Comparison of ENCODE assay signal across 8 mouse cellular contexts in genomic region chr11:78551059-78551398, GRCm38 (mm10). TPM values are rescaled to one million over a fixed set of nuclear protein-coding genes. Genes with fewer than 3 reads are reported as not detected.
DNase-seq lines count a peak whose midpoint lies in the region; ATAC-seq and TF ChIP-seq lines count a peak whose summit lies in the region.

No protein-coding gene starts in this region.

- in situ Hi-C loops in ES-E14 (cut with MboI; ENCODE audit: low sequenced_read_pairs in 2 of 2, unreplicated experiment in 2 of 2) = no loop called here

- no peaks in the 10 kb centered on the region for H3K27me3 ChIP-seq in heart, embryonic 14.5 days (ENCODE audit: control insufficient read depth, insufficient read depth, low read length)
- H3K27me3 ChIP-seq in forebrain, postnatal 0 days (ENCODE audit: insufficient read depth, low read length) = no peaks in the 10 kb centered on the region
- H3K27me3 ChIP-seq in midbrain, embryonic 10.5 days (ENCODE audit: low read depth, poor library complexity, severe bottlenecking) = no peaks in the 10 kb centered on the region

- intact Hi-C loops in gastrocnemius, postnatal 14 days (cut with DNase I; ENCODE audit: low total_unique reads) = no loop called here

- H3K27ac ChIP-seq in heart, embryonic 14.5 days (replicated peaks in 1 of 2; ENCODE audit: control insufficient read depth in 1 of 2, insufficient read depth in 1 of 2, low read depth in 2 of 2, low read length in 2 of 2) = peak overlapping the region; percentile 61 to 65
- H3K27ac ChIP-seq in ES-E14 (ENCODE audit: insufficient read depth, low read depth, low read length, poor library complexity, severe bottlenecking) = peak overlapping the region; percentile 38; the same call in 1 of the 2 replicates
- H3K27ac ChIP-seq in forebrain, postnatal 0 days (ENCODE audit: low read depth, low read length) = peak overlapping the region; percentile 75
- peak overlapping the region; percentile 92 for H3K27ac ChIP-seq in midbrain, embryonic 10.5 days (replicated peaks)

- ATAC-seq in heart, embryonic 14.5 days (ENCODE audit: insufficient number of reproducible peaks, insufficient read depth, low FRiP score, low read depth) = 0 out of 2 replicates have a peak, but pooled peaks have one; percentile 5
- peak; percentile 12 for ATAC-seq in forebrain, postnatal 0 days
- ATAC-seq in activated CD4-positive, CD25-positive, alpha-beta regulatory T cell, adult 4 months = no peak

- DNase-seq in heart, adult 9 months (ENCODE audit: low spot score in 2 of 2) = no peak
- no peak for DNase-seq in ES-E14 (ENCODE audit: low read depth, low spot score)
- DNase-seq in forebrain, postnatal 0 days = no peak
- DNase-seq in midbrain, embryonic 10.5 days (ENCODE audit: low spot score) = no peak
- DNase-seq in gastrocnemius, postnatal 14 days = no peak
- DNase-seq in ovary, postnatal 14 days (ENCODE audit: low spot score) = no peak

- peak overlapping the region; percentile 48 to 67 for H3K4me3 ChIP-seq in heart, embryonic 14.5 days (ENCODE audit: control insufficient read depth in 1 of 2, insufficient read depth in 1 of 2, low read depth in 1 of 2, low read length in 2 of 2)
- H3K4me3 ChIP-seq in ES-E14 (ENCODE audit: insufficient read depth in 1 of 2, low read depth in 1 of 2, low read length in 2 of 2, poor library complexity in 1 of 2, severe bottlenecking in 1 of 2) = peak overlapping the region; percentile 54 to 69
- H3K4me3 ChIP-seq in forebrain, postnatal 0 days (ENCODE audit: low read depth, low read length) = peak overlapping the region; percentile 59
- peak overlapping the region; percentile 67 for H3K4me3 ChIP-seq in midbrain, embryonic 10.5 days

- H3K36me3 ChIP-seq in heart, embryonic 14.5 days (ENCODE audit: control insufficient read depth, insufficient read depth, low read length) = no peaks in the 10 kb centered on the region
- H3K36me3 ChIP-seq in ES-E14 (ENCODE audit: control insufficient read depth, insufficient read depth, low read length, poor library complexity, severe bottlenecking) = no peaks in the 10 kb centered on the region; the same call in 1 of the 2 replicates
- no peaks in the 10 kb centered on the region for H3K36me3 ChIP-seq in forebrain, postnatal 0 days (ENCODE audit: insufficient read depth)
- peaks cover 7% of the 10 kb centered on the region; the same call in 1 of the 2 replicates for H3K36me3 ChIP-seq in midbrain, embryonic 10.5 days

- peak overlapping the region; percentile 80 for H3K9ac ChIP-seq in heart, embryonic 14.5 days (ENCODE audit: low read length)
- peak overlapping the region; percentile 78 for H3K9ac ChIP-seq in ES-E14 (ENCODE audit: insufficient read depth, low read depth, low read length, poor library complexity, severe bottlenecking)
- H3K9ac ChIP-seq in forebrain, postnatal 0 days = peak overlapping the region; percentile 47

- WGBS in heart, embryonic 14.5 days = 32% methylated on average over 6 of the region's 6 CpGs
- WGBS in forebrain, postnatal 0 days = 34% methylated on average over 6 of the region's 6 CpGs
- WGBS in midbrain, embryonic 10.5 days = 36% methylated on average over 6 of the region's 6 CpGs

- H3K4me2 ChIP-seq in heart, embryonic 14.5 days (ENCODE audit: low read length) = peak overlapping the region; percentile 88
- H3K4me2 ChIP-seq in forebrain, postnatal 0 days (ENCODE audit: low read depth) = peak overlapping the region; percentile 69

- peaks cover 10 to 23% of the 10 kb centered on the region in 2 experiments for H3K4me1 ChIP-seq in heart, embryonic 14.5 days (ENCODE audit: control insufficient read depth in 2 of 2, insufficient read depth in 2 of 2, low read length in 2 of 2)
- H3K4me1 ChIP-seq in ES-E14 (ENCODE audit: control insufficient read depth in 2 of 2, insufficient read depth in 2 of 2, low read length in 2 of 2, poor library complexity in 1 of 2) = peaks cover 2 to 3% of the 10 kb centered on the region in 2 experiments; a peak in 2 of 4 replicates
- peaks cover 9% of the 10 kb centered on the region; the same call in 1 of the 2 replicates for H3K4me1 ChIP-seq in forebrain, postnatal 0 days (ENCODE audit: insufficient read depth)
- H3K4me1 ChIP-seq in midbrain, embryonic 10.5 days = peaks cover 34% of the 10 kb centered on the region

- TF ChIP-seq CTCF in forebrain, postnatal 0 days (IDR thresholded peaks at IDR 0.05; ENCODE audit: low read depth) = no peak

- peaks cover 5% of the 10 kb centered on the region; the same call in 1 of the 2 replicates for H3K9me3 ChIP-seq in heart, embryonic 14.5 days (ENCODE audit: control insufficient read depth, low read length)
- no peaks in the 10 kb centered on the region for H3K9me3 ChIP-seq in ES-E14 (ENCODE audit: control insufficient read depth, insufficient read depth, low read depth, low read length)
- no peaks in the 10 kb centered on the region for H3K9me3 ChIP-seq in forebrain, postnatal 0 days (ENCODE audit: low read length)
- peaks cover 6% of the 10 kb centered on the region; the same call in 1 of the 2 replicates for H3K9me3 ChIP-seq in midbrain, embryonic 10.5 days (replicated peaks)

TF ChIP-seq in ES-E14, 5 proteins besides CTCF, POLR2A, EP300 and RAD21:
- TF ChIP-seq HCFC1 (IDR thresholded peaks at IDR 0.05; ENCODE audit: borderline replicate concordance, insufficient read depth, low read length) = no peak

RNA-seq across cellular contexts. Expression of gene Tmem97, which starts 0.5 kb away (rescaled TPM):
- polyA plus RNA-seq in heart, embryonic 14.5 days (2014; fragmentation: Nextera tagmentation; extraction: Ambion mirVana) = 51.7 and 54.7 TPM in 2 replicates
- 248 and 312 TPM in 2 replicates for total RNA-seq in ES-E14 (2012; rRNA removed)
- 32.7 and 33.9 TPM in 2 replicates for total RNA-seq in forebrain, postnatal 0 days (2014; rRNA removed)
- 37.1 and 42.1 TPM in 2 replicates for polyA plus RNA-seq in forebrain, postnatal 0 days (2015; fragmentation: Nextera tagmentation; extraction: Ambion mirVana)
- 91.6 and 110 TPM in 2 replicates for polyA plus RNA-seq in midbrain, embryonic 10.5 days (2016; fragmentation: Nextera tagmentation; extraction: Ambion mirVana)
- 10 to 100 TPM; 23.3 to 28.4 TPM for polyA plus RNA-seq in activated CD4-positive, CD25-positive, alpha-beta regulatory T cell, adult 4 months (2017; shearing (Covaris generic))
- 1 to 10 TPM; 5.4 to 9.7 TPM for total RNA-seq in gastrocnemius, postnatal 14 days (2021)

RNA-seq across cellular contexts. Expression of gene Ift20, which starts 14.9 kb away (rescaled TPM):
- polyA plus RNA-seq in heart, embryonic 14.5 days (2014; fragmentation: Nextera tagmentation; extraction: Ambion mirVana) = 104 and 112 TPM in 2 replicates
- total RNA-seq in ES-E14 (2012; rRNA removed) = 45.8 and 59.2 TPM in 2 replicates
- total RNA-seq in forebrain, postnatal 0 days (2014; rRNA removed) = 106 and 119 TPM in 2 replicates
- 124 and 140 TPM in 2 replicates for polyA plus RNA-seq in forebrain, postnatal 0 days (2015; fragmentation: Nextera tagmentation; extraction: Ambion mirVana)
- polyA plus RNA-seq in midbrain, embryonic 10.5 days (2016; fragmentation: Nextera tagmentation; extraction: Ambion mirVana) = 83.4 and 84.5 TPM in 2 replicates
- 100 to 1,000 TPM; 114 to 134 TPM for polyA plus RNA-seq in activated CD4-positive, CD25-positive, alpha-beta regulatory T cell, adult 4 months (2017; shearing (Covaris generic))
- 10 to 100 TPM; 18.0 to 25.1 TPM for total RNA-seq in gastrocnemius, postnatal 14 days (2021)

RNA-seq across cellular contexts. Expression of gene Tnfaip1, which starts 14.9 kb away (rescaled TPM):
- 77.6 and 77.9 TPM in 2 replicates for polyA plus RNA-seq in heart, embryonic 14.5 days (2014; fragmentation: Nextera tagmentation; extraction: Ambion mirVana)
- total RNA-seq in ES-E14 (2012; rRNA removed) = 18.0 and 28.3 TPM in 2 replicates
- total RNA-seq in forebrain, postnatal 0 days (2014; rRNA removed) = 38.9 and 42.7 TPM in 2 replicates
- polyA plus RNA-seq in forebrain, postnatal 0 days (2015; fragmentation: Nextera tagmentation; extraction: Ambion mirVana) = 54.6 and 66.3 TPM in 2 replicates
- polyA plus RNA-seq in midbrain, embryonic 10.5 days (2016; fragmentation: Nextera tagmentation; extraction: Ambion mirVana) = 85.1 and 89.6 TPM in 2 replicates
- polyA plus RNA-seq in activated CD4-positive, CD25-positive, alpha-beta regulatory T cell, adult 4 months (2017; shearing (Covaris generic)) = 10 to 100 TPM; 12.1 to 14.6 TPM
- 10 to 100 TPM; 33.7 to 36.5 TPM for total RNA-seq in gastrocnemius, postnatal 14 days (2021)

RNA-seq across cellular contexts. Expression of gene Poldip2, which starts 39.0 kb away (rescaled TPM):
- polyA plus RNA-seq in heart, embryonic 14.5 days (2014; fragmentation: Nextera tagmentation; extraction: Ambion mirVana) = 155 and 161 TPM in 2 replicates
- total RNA-seq in ES-E14 (2012; rRNA removed) = 88.3 and 88.5 TPM in 2 replicates
- 139 and 157 TPM in 2 replicates for total RNA-seq in forebrain, postnatal 0 days (2014; rRNA removed)
- 165 and 175 TPM in 2 replicates for polyA plus RNA-seq in forebrain, postnatal 0 days (2015; fragmentation: Nextera tagmentation; extraction: Ambion mirVana)
- polyA plus RNA-seq in midbrain, embryonic 10.5 days (2016; fragmentation: Nextera tagmentation; extraction: Ambion mirVana) = 148 and 157 TPM in 2 replicates
- 10 to 100 TPM; 11.2 to 12.9 TPM for polyA plus RNA-seq in activated CD4-positive, CD25-positive, alpha-beta regulatory T cell, adult 4 months (2017; shearing (Covaris generic))
- total RNA-seq in gastrocnemius, postnatal 14 days (2021) = 100 to 1,000 TPM; 102 to 113 TPM

RNA-seq across cellular contexts. Expression of gene Tmem199, which starts 39.1 kb away (rescaled TPM):
- 41.2 and 44.4 TPM in 2 replicates for polyA plus RNA-seq in heart, embryonic 14.5 days (2014; fragmentation: Nextera tagmentation; extraction: Ambion mirVana)
- total RNA-seq in ES-E14 (2012; rRNA removed) = 73.1 and 73.8 TPM in 2 replicates
- total RNA-seq in forebrain, postnatal 0 days (2014; rRNA removed) = 64.8 and 73.2 TPM in 2 replicates
- polyA plus RNA-seq in forebrain, postnatal 0 days (2015; fragmentation: Nextera tagmentation; extraction: Ambion mirVana) = 84.2 and 86.0 TPM in 2 replicates
- polyA plus RNA-seq in midbrain, embryonic 10.5 days (2016; fragmentation: Nextera tagmentation; extraction: Ambion mirVana) = 81.8 and 88.8 TPM in 2 replicates
- polyA plus RNA-seq in activated CD4-positive, CD25-positive, alpha-beta regulatory T cell, adult 4 months (2017; shearing (Covaris generic)) = 10 to 100 TPM; 47.9 to 58.6 TPM
- total RNA-seq in gastrocnemius, postnatal 14 days (2021) = 10 to 100 TPM; 13.4 to 15.0 TPM

Comparison
In these comparisons a context has a peak if more than half of its experiments do, and no peak if none do; other contexts are left out.
1. H3K27ac ChIP-seq: peak in every context shown above with its lines; median percentile 92 in midbrain, embryonic 10.5 days; 75 in forebrain, postnatal 0 days; 63 in heart, embryonic 14.5 days; 38 in ES-E14.